Mouse (Mus musculus) liver, adult (tissue): ENCODE measurements at regions not wholly inside any gene's neighbourhood (a gene's known extent, or its start where the extent isn't known, plus 50 kb on each side); places are given as distances from the start of the nearest gene placed in this dataset.

Source experiments
- GATA4 ChIP-seq: IDR thresholded peaks from 2 replicates; pipeline ENCODE4 v1.6.1; 2014; ENCODE audit warnings: mild to moderate bottlenecking, low read length; ENCODE audit not compliant: insufficient replicate concordance

- TF ChIP-seq GATA4 = no peak
These were observed 208.9 kb downstream of the Tle3 start for GRCm38 (mm10) chr9:61581046-61581445.

- no peak for TF ChIP-seq GATA4
These were observed 206.1 kb downstream of the Tle3 start for GRCm38 (mm10) chr9:61578255-61578654.

- no peak for TF ChIP-seq GATA4
These were observed 201.6 kb downstream of the Tle3 start for GRCm38 (mm10) chr9:61573634-61574359.

GRCm38 (mm10) chr9:61563017-61563416, 190.9 kb downstream of the Tle3 start:
- TF ChIP-seq GATA4 = no peak

GRCm38 (mm10) chr9:61561551-61561950, 189.4 kb downstream of the Tle3 start:
- no peak for TF ChIP-seq GATA4

GRCm38 (mm10) chr9:61558621-61559020, 186.5 kb downstream of the Tle3 start:
- TF ChIP-seq GATA4 = no peak

- no peak for TF ChIP-seq GATA4
These were observed 184.9 kb downstream of the Tle3 start for GRCm38 (mm10) chr9:61557025-61557424.

- TF ChIP-seq GATA4 = no peak
These were observed 183.0 kb downstream of the Tle3 start for GRCm38 (mm10) chr9:61555173-61555572.

GRCm38 (mm10) chr9:61554611-61555010, 182.4 kb downstream of the Tle3 start:
- TF ChIP-seq GATA4 = no peak

GRCm38 (mm10) chr9:61553626-61554025, 181.5 kb downstream of the Tle3 start:
- TF ChIP-seq GATA4 = no peak

GRCm38 (mm10) chr9:61551361-61551760, 179.2 kb downstream of the Tle3 start:
- no peak for TF ChIP-seq GATA4

- no peak for TF ChIP-seq GATA4
These were observed 178.2 kb downstream of the Tle3 start for GRCm38 (mm10) chr9:61550326-61550725.

GRCm38 (mm10) chr9:61549692-61550241, 177.6 kb downstream of the Tle3 start:
- TF ChIP-seq GATA4 = no peak

GRCm38 (mm10) chr9:61537316-61538189, 165.4 kb downstream of the Tle3 start:
- TF ChIP-seq GATA4 = no peak

- no peak for TF ChIP-seq GATA4
These were observed 161.1 kb downstream of the Tle3 start for GRCm38 (mm10) chr9:61533237-61533636.
